Mouse (Mus musculus) ES-Bruce4 (cell line): ENCODE data around the gene Ccdc40. TPM values are rescaled to one million over a fixed set of nuclear protein-coding genes. Genes with fewer than 3 reads are reported as not detected.

Source experiments
- H3K27ac ChIP-seq: 2 replicates; pipeline ENCODE4 v1.5.1; 2012; ENCODE audit warnings: low read length, inconsistent platforms; ENCODE audit not compliant: insufficient read depth
- H3K27me3 ChIP-seq: 2 replicates; pipeline ENCODE4 v1.6.1; 2012; ENCODE audit warnings: mild to moderate bottlenecking, low read length, inconsistent platforms; ENCODE audit not compliant: control insufficient read depth, poor library complexity, insufficient read depth, severe bottlenecking
- H3K36me3 ChIP-seq: 2 replicates; pipeline ENCODE4 v1.6.1; 2012; ENCODE audit warnings: inconsistent platforms, mild to moderate bottlenecking, low read length, moderate library complexity; ENCODE audit not compliant: control insufficient read depth, poor library complexity, insufficient read depth, severe bottlenecking
- H3K4me1 ChIP-seq: one replicate; pipeline ENCODE4 v1.8.1; 2011; ENCODE audit warnings: low read length; ENCODE audit not compliant: control insufficient read depth, insufficient read depth
- H3K4me3 ChIP-seq: 2 replicates; pipeline ENCODE4 v1.5.1; 2011; ENCODE audit warnings: low read depth, mild to moderate bottlenecking, low read length
- H3K9ac ChIP-seq: 2 replicates; pipeline ENCODE4 v1.6.1; 2012; ENCODE audit warnings: low read depth, mild to moderate bottlenecking, inconsistent platforms; ENCODE audit not compliant: poor library complexity, severe bottlenecking
- H3K9me3 ChIP-seq: replicated peaks from 2 replicates; pipeline ENCODE4 v1.6.1; 2012; ENCODE audit warnings: mild to moderate bottlenecking, low read length, inconsistent platforms; ENCODE audit not compliant: control insufficient read depth, poor library complexity, insufficient read depth, severe bottlenecking
- CTCF ChIP-seq: IDR thresholded peaks from one replicate; pipeline ENCODE4 v1.8.1; 2011; ENCODE audit warnings: low read depth, low read length
- EP300 ChIP-seq: IDR thresholded peaks from 2 replicates; pipeline ENCODE4 v1.6.1; 2011; ENCODE audit warnings: low read depth, low read length; ENCODE audit not compliant: insufficient read depth
- POLR2A ChIP-seq: IDR thresholded peaks from one replicate; pipeline ENCODE4 v1.8.1; 2011; ENCODE audit warnings: low read length; ENCODE audit not compliant: insufficient read depth
- polyA plus RNA-seq: library from polyadenylated mRNA; stranded (reverse); fragments of >200 nt; gene quantifications from 2 replicates; pipeline ENCODE4 v1.2.4, GENCODE M21; 2011; ENCODE audit warnings: low read depth; ENCODE audit not compliant: missing spikeins, insufficient read depth, insufficient read length

Gene Ccdc40
- polyA plus RNA-seq, 1 experiment, result 4.1 TPM

DNA sequence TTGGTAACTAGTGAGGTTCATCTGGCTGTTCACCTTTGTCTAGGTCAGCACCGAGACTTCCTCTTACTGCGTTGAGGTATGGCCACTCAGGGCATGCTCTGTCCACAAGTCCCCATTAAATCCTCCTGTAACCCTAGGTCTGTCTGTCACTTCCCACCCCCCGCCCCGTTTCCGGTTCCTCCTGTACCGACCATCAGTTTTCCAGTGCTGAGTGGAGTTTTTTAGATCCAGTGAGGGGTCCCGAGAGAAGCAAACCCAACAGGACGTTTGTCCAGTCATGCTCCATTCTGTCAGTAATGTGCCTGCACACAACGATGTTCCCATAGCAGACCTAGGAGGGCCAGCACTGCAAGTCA lies 29.8 kb downstream of the Ccdc40 start:
- no peak overlapping the region for H3K27ac ChIP-seq
- H3K4me3 ChIP-seq, result no peak overlapping the region

DNA sequence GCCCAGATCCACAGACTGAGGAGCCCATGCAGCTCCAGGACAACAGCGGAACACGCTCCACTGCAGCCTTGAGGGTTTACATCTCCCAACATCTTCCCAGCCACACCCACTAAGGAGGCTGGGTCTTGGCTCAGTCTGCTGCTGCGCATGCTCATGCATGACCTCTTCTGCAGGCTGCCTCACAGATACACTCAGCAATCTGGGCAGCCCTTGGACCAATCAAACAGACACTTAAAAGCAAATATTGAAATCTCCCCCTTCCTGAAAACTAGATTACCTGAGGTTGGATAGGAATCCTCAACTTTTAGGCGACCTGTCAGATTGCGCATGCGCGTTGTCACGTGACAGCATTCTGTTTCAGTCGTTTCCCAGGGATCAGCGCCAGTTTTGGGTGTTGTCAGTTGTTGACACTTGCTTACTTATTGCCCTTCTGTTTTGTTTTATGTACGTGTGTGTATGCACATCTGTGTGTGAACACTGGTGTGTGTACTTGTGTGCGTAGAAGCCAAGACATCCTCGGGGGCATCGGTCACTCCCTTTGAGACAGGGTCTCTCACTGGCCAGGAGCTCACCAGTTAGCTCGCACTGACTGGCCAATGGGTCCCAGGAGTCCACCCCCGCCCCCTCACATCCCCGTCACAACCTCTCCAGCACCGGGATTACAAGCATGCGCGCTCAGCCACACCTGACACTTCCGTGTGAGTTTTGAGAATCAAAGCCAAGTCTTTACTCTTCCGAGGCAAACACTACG lies 30.4 kb downstream of the Ccdc40 start:
- Histone ChIP-seq H3K9me3 (no peaks in the 10 kb centered on the region), H3K9ac (no peak overlapping the region), H3K4me1 (no peaks in the 10 kb centered on the region), H3K4me3 (no peak overlapping the region), H3K36me3 (no peaks in the 10 kb centered on the region), H3K27me3 (no peaks in the 10 kb centered on the region), H3K27ac (no peak overlapping the region)
- no peak for TF ChIP-seq EP300
- TF ChIP-seq CTCF, result no peak
- TF ChIP-seq POLR2A, result no peak

More for the DNA sequence above, 29.8 kb downstream of the Ccdc40 start:
- Histone ChIP-seq H3K27me3 (no peaks in the 10 kb centered on the region), H3K9me3 (no peaks in the 10 kb centered on the region), H3K36me3 (no peaks in the 10 kb centered on the region), H3K9ac (no peak overlapping the region), H3K4me1 (no peaks in the 10 kb centered on the region)
- no peak for TF ChIP-seq POLR2A
- TF ChIP-seq CTCF, result no peak
- TF ChIP-seq EP300, result no peak

DNA sequence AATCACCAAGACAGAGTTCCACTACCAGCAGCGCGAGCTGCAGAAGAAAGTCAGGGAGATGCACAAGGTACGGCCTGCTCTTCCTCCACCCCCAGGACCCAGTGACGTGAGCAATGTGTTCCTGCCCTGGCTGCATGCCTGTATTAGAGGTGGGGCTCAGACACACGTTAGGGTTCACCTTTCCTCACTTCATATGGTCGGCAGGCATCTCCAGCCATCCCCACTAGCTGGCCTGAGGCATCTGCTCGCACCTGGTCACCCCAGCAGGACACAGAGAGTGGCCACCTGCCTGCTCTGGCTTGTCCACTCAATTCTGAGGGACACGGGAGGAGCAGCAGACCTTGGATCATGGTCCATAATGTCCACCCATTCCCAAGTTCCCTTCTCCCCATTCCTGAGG lies 31.6 kb downstream of the Ccdc40 start:
- TF ChIP-seq EP300 (no peak), CTCF (no peak), POLR2A (no peak)
- Histone ChIP-seq H3K36me3 (no peaks in the 10 kb centered on the region), H3K9me3 (no peaks in the 10 kb centered on the region), H3K27ac (no peak overlapping the region), H3K4me1 (peaks cover 2% of the 10 kb centered on the region), H3K9ac (no peak overlapping the region), H3K27me3 (no peaks in the 10 kb centered on the region), H3K4me3 (no peak overlapping the region)

DNA sequence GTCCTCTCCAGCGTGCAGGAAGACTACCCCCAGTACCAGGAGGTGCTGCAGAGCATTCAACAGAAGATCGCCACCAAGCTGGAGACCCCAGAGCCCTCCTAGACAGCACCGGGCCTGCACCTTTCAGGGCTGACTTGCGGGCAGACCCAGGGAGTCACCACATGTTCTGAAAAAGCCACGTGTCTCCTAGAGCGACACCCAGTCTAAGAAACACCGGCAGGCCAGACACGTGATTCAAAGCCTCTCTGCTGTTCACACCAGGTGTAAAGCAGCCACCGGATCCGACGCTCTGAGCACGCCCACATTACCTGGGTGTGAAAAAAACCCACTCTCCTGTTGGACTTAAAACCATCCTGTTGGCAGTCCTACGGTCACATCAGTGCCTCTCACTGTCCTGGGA lies 36.0 kb downstream of the Ccdc40 start:
- Histone ChIP-seq H3K27me3 (no peaks in the 10 kb centered on the region), H3K4me1 (peaks cover 10% of the 10 kb centered on the region), H3K4me3 (no peak overlapping the region), H3K9me3 (no peaks in the 10 kb centered on the region), H3K9ac (no peak overlapping the region), H3K36me3 (no peaks in the 10 kb centered on the region), H3K27ac (no peak overlapping the region)
- TF ChIP-seq CTCF (no peak), POLR2A (no peak), EP300 (no peak)

GRCm38 (mm10) chr11:119265811-119266210 lies 37.4 kb downstream of the Ccdc40 start:
- TF ChIP-seq POLR2A, result no peak
- no peak for TF ChIP-seq CTCF
- TF ChIP-seq EP300, result no peak

DNA sequence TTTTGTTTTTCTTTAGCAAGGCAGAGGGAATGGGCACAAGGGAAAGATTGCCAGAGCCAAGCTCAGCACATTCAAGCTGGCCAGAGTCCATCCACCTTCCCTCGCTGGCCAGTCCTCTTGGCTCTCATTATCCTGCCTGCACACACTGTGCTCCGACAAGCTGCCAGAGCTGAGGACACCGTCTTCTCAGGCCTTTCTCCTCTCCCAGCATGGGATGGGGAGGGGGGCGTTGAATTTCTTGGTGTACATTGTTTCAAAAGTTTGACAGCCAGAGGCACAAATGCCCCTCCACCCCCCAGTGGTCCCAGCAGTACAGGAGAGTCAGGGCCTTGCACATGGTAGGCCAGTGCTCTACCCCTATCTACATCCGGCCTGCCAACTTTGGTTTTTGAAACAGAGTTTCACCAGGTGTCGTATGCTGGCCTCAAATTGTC lies 38.9 kb downstream of the Ccdc40 start:
- Histone ChIP-seq H3K4me1 (peaks cover 10% of the 10 kb centered on the region), H3K9ac (peak overlapping the region; percentile 11; the same call in 1 of the 2 replicates), H3K4me3 (no peak overlapping the region), H3K9me3 (no peaks in the 10 kb centered on the region), H3K36me3 (no peaks in the 10 kb centered on the region), H3K27ac (no peak overlapping the region), H3K27me3 (no peaks in the 10 kb centered on the region)
- TF ChIP-seq EP300 (no peak), POLR2A (no peak), CTCF (no peak)

More at GRCm38 (mm10) chr11:119265811-119266210, 37.4 kb downstream of the Ccdc40 start:
- Histone ChIP-seq H3K27me3 (no peaks in the 10 kb centered on the region), H3K9ac (no peak overlapping the region), H3K4me1 (peaks cover 10% of the 10 kb centered on the region), H3K27ac (no peak overlapping the region), H3K4me3 (no peak overlapping the region), H3K9me3 (no peaks in the 10 kb centered on the region), H3K36me3 (no peaks in the 10 kb centered on the region)
